In the genomic region with DNA sequence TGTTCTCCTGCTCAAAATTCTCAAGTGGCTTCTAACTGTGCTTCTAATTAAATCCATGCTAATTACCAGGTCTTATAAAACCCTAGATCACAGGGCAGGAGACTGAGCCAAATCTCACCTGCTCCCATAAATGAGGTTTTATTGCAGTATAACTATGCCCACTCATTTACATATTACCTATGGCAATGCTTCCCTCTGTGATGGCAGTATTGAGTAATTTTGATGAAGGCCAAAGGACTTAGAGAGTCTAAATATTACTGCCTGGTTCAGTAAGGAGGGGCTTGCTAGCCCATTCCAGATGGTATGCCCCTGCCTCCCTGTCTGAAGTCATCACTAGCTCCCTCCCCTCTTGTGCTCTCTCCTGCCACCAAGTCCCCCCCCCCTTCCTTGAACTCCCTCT, we compare ENCODE assay signal across 24 mouse cellular contexts. TPM values are rescaled to one million over a fixed set of nuclear protein-coding genes. Genes with fewer than 3 reads are reported as not detected.
DNase-seq lines count a peak whose midpoint lies in the region; ATAC-seq and TF ChIP-seq lines count a peak whose summit lies in the region.
"Had no signal": no experiment of that assay in that cellular context is flagged by ENCODE, and none has a peak within 500 bp of the region (broad histone marks: within the 10 kb centered on the region; RNA-seq: fewer than 3 reads in every experiment).

No protein-coding gene starts in this region.

- no peak overlapping the region for H3K4me2 ChIP-seq in embryonic facial prominence, embryonic 15.5 days (replicated peaks)
- H3K4me2 ChIP-seq in hindbrain, embryonic 14.5 days (replicated peaks) = no peak overlapping the region
- H3K4me2 ChIP-seq in hindbrain, embryonic 11.5 days (replicated peaks; ENCODE audit: low read depth, low read length) = no peak overlapping the region
- H3K4me2 ChIP-seq in neural tube, embryonic 13.5 days = no peak overlapping the region
- H3K4me2 ChIP-seq in neural tube, embryonic 15.5 days = no peak overlapping the region
- no peak overlapping the region for H3K4me2 ChIP-seq in lung, postnatal 0 days (replicated peaks; ENCODE audit: low read depth, low read length)
- H3K4me2 ChIP-seq: forebrain, embryonic 13.5 days; heart, embryonic 13.5 days; intestine, embryonic 15.5 days had no signal

- 0 out of 2 replicates have a peak, but pooled peaks have one; percentile 7 for ATAC-seq in embryonic facial prominence, embryonic 15.5 days (ENCODE audit: insufficient number of reproducible peaks, low FRiP score, low TSS enrichment, low read depth)
- ATAC-seq in hindbrain, embryonic 14.5 days (ENCODE audit: low FRiP score) = peak; percentile 62; the same call in 1 of the 2 replicates
- ATAC-seq in hindbrain, embryonic 11.5 days (ENCODE audit: low FRiP score) = no peak
- ATAC-seq in neural tube, embryonic 13.5 days (ENCODE audit: low read depth) = peak; percentile 86
- ATAC-seq in neural tube, embryonic 15.5 days (ENCODE audit: low FRiP score) = peak; percentile 61; the same call in 1 of the 2 replicates
- ATAC-seq in lung, postnatal 0 days = no peak
- ATAC-seq: CD4-positive, CD25-positive, alpha-beta regulatory T cell, adult 4 months; forebrain, embryonic 13.5 days; intestine, embryonic 15.5 days had no signal

- no peaks in the 10 kb centered on the region for H3K36me3 ChIP-seq in embryonic facial prominence, embryonic 15.5 days
- no peaks in the 10 kb centered on the region for H3K36me3 ChIP-seq in embryonic facial prominence, embryonic 10.5 days (replicated peaks)
- no peaks in the 10 kb centered on the region for H3K36me3 ChIP-seq in hindbrain, embryonic 14.5 days (replicated peaks; ENCODE audit: control insufficient read depth, insufficient read depth)
- no peaks in the 10 kb centered on the region for H3K36me3 ChIP-seq in hindbrain, embryonic 11.5 days (ENCODE audit: control insufficient read depth, insufficient read depth, low read length)
- no peaks in the 10 kb centered on the region for H3K36me3 ChIP-seq in neural tube, embryonic 13.5 days
- no peaks in the 10 kb centered on the region for H3K36me3 ChIP-seq in neural tube, embryonic 15.5 days
- H3K36me3 ChIP-seq in lung, postnatal 0 days (ENCODE audit: insufficient read depth, low read length) = no peaks in the 10 kb centered on the region
- H3K36me3 ChIP-seq: G1E; heart, embryonic 13.5 days; intestine, embryonic 15.5 days had no signal

- DNase-seq in embryonic facial prominence, embryonic 10.5 days (ENCODE audit: low spot score) = no peak
- no peak for DNase-seq in hindbrain, embryonic 14.5 days (ENCODE audit: low spot score)
- DNase-seq in hindbrain, embryonic 11.5 days (ENCODE audit: low spot score) = no peak
- DNase-seq in neural tube, embryonic 10.5 days (ENCODE audit: extremely low spot score, low spot score) = no peak
- no peak for DNase-seq in lung, postnatal 0 days (ENCODE audit: low spot score)
- DNase-seq: adrenal gland, postnatal 10 days; B cell, adult 2 months; cerebellum, adult 18-20 months; cerebellum, adult 9-11 months; cerebellum, postnatal 36 days; gastrocnemius, adult 2 months; gastrocnemius, postnatal 25 days; heart, postnatal 36 days had no signal

- H3K27ac ChIP-seq in embryonic facial prominence, embryonic 15.5 days (replicated peaks) = no peak overlapping the region
- no peak overlapping the region for H3K27ac ChIP-seq in embryonic facial prominence, embryonic 10.5 days (replicated peaks)
- H3K27ac ChIP-seq in hindbrain, embryonic 14.5 days = no peak overlapping the region
- no peak overlapping the region for H3K27ac ChIP-seq in hindbrain, embryonic 11.5 days (ENCODE audit: low read depth, low read length)
- H3K27ac ChIP-seq in neural tube, embryonic 13.5 days (replicated peaks) = no peak overlapping the region
- H3K27ac ChIP-seq in neural tube, embryonic 15.5 days (replicated peaks) = no peak overlapping the region
- H3K27ac ChIP-seq in lung, postnatal 0 days (ENCODE audit: low read length) = no peak overlapping the region
- H3K27ac ChIP-seq: forebrain, embryonic 13.5 days; gastrocnemius, adult 2 months; heart, embryonic 13.5 days; intestine, embryonic 15.5 days had no signal

- H3K27me3 ChIP-seq in embryonic facial prominence, embryonic 15.5 days = no peaks in the 10 kb centered on the region
- H3K27me3 ChIP-seq in embryonic facial prominence, embryonic 10.5 days (replicated peaks; ENCODE audit: low read depth, poor library complexity, severe bottlenecking) = no peaks in the 10 kb centered on the region
- no peaks in the 10 kb centered on the region for H3K27me3 ChIP-seq in hindbrain, embryonic 14.5 days (ENCODE audit: control insufficient read depth, insufficient read depth, low read length)
- H3K27me3 ChIP-seq in hindbrain, embryonic 11.5 days (ENCODE audit: control insufficient read depth, insufficient read depth, low read length) = no peaks in the 10 kb centered on the region
- no peaks in the 10 kb centered on the region for H3K27me3 ChIP-seq in neural tube, embryonic 13.5 days
- no peaks in the 10 kb centered on the region for H3K27me3 ChIP-seq in neural tube, embryonic 15.5 days (replicated peaks)
- no peaks in the 10 kb centered on the region for H3K27me3 ChIP-seq in lung, postnatal 0 days (replicated peaks; ENCODE audit: insufficient read depth, low read length)
- H3K27me3 ChIP-seq: forebrain, embryonic 13.5 days; heart, embryonic 13.5 days; intestine, embryonic 15.5 days had no signal

- TF ChIP-seq EP300 in lung, postnatal 0 days (IDR thresholded peaks at IDR 0.05) = no peak

- no peak overlapping the region for H3K4me3 ChIP-seq in embryonic facial prominence, embryonic 15.5 days (replicated peaks)
- no peak overlapping the region for H3K4me3 ChIP-seq in embryonic facial prominence, embryonic 10.5 days
- H3K4me3 ChIP-seq in hindbrain, embryonic 14.5 days (replicated peaks; ENCODE audit: low read length) = no peak overlapping the region
- no peak overlapping the region for H3K4me3 ChIP-seq in hindbrain, embryonic 11.5 days (ENCODE audit: low read depth, low read length)
- H3K4me3 ChIP-seq in neural tube, embryonic 13.5 days = no peak overlapping the region
- no peak overlapping the region for H3K4me3 ChIP-seq in neural tube, embryonic 15.5 days (replicated peaks)
- H3K4me3 ChIP-seq in lung, postnatal 0 days (ENCODE audit: low read depth, low read length) = no peak overlapping the region
- H3K4me3 ChIP-seq: erythroblast, embryonic 14.5 days; forebrain, embryonic 13.5 days; gastrocnemius, adult 2 months; heart, embryonic 13.5 days; intestine, embryonic 15.5 days had no signal

- no peak for TF ChIP-seq CTCF in lung, postnatal 0 days (IDR thresholded peaks at IDR 0.05)

- no peak overlapping the region for H3K9ac ChIP-seq in embryonic facial prominence, embryonic 15.5 days
- no peak overlapping the region for H3K9ac ChIP-seq in hindbrain, embryonic 14.5 days
- no peak overlapping the region for H3K9ac ChIP-seq in hindbrain, embryonic 11.5 days (ENCODE audit: low read depth, low read length)
- H3K9ac ChIP-seq in neural tube, embryonic 13.5 days = no peak overlapping the region
- H3K9ac ChIP-seq in neural tube, embryonic 15.5 days (replicated peaks) = no peak overlapping the region
- H3K9ac ChIP-seq in lung, postnatal 0 days (replicated peaks; ENCODE audit: low read depth) = no peak overlapping the region
- H3K9ac ChIP-seq: forebrain, embryonic 13.5 days; heart, embryonic 13.5 days; intestine, embryonic 15.5 days had no signal

- no peaks in the 10 kb centered on the region for H3K9me3 ChIP-seq in embryonic facial prominence, embryonic 15.5 days (replicated peaks)
- H3K9me3 ChIP-seq in embryonic facial prominence, embryonic 10.5 days = no peaks in the 10 kb centered on the region
- no peaks in the 10 kb centered on the region for H3K9me3 ChIP-seq in hindbrain, embryonic 14.5 days (ENCODE audit: control insufficient read depth, low read length)
- H3K9me3 ChIP-seq in hindbrain, embryonic 11.5 days (ENCODE audit: control insufficient read depth, low read length) = no peaks in the 10 kb centered on the region
- H3K9me3 ChIP-seq in neural tube, embryonic 13.5 days = no peaks in the 10 kb centered on the region
- H3K9me3 ChIP-seq in neural tube, embryonic 15.5 days (replicated peaks) = no peaks in the 10 kb centered on the region
- no peaks in the 10 kb centered on the region for H3K9me3 ChIP-seq in lung, postnatal 0 days (ENCODE audit: low read length)
- H3K9me3 ChIP-seq: forebrain, embryonic 13.5 days; heart, embryonic 13.5 days; intestine, embryonic 15.5 days had no signal

- H3K4me1 ChIP-seq in embryonic facial prominence, embryonic 15.5 days = no peaks in the 10 kb centered on the region
- peaks cover 4% of the 10 kb centered on the region for H3K4me1 ChIP-seq in embryonic facial prominence, embryonic 10.5 days
- no peaks in the 10 kb centered on the region for H3K4me1 ChIP-seq in hindbrain, embryonic 14.5 days (replicated peaks; ENCODE audit: control insufficient read depth, insufficient read depth, low read length)
- H3K4me1 ChIP-seq in hindbrain, embryonic 11.5 days (replicated peaks; ENCODE audit: control insufficient read depth, insufficient read depth, low read length) = no peaks in the 10 kb centered on the region
- peaks cover 10% of the 10 kb centered on the region; the same call in 1 of the 2 replicates for H3K4me1 ChIP-seq in neural tube, embryonic 13.5 days (replicated peaks)
- 0 out of 2 replicates have a peak, but pooled peaks cover 7% of the 10 kb centered on the region for H3K4me1 ChIP-seq in neural tube, embryonic 15.5 days
- no peaks in the 10 kb centered on the region for H3K4me1 ChIP-seq in lung, postnatal 0 days (ENCODE audit: insufficient read depth, low read depth, low read length)
- H3K4me1 ChIP-seq: heart, embryonic 13.5 days; intestine, embryonic 15.5 days had no signal

RNA-seq across cellular contexts. Expression of gene Cyp24a1, which starts 38.9 kb away (rescaled TPM):
- 0.09 and 0.17 TPM in 2 replicates for polyA plus RNA-seq in embryonic facial prominence, embryonic 15.5 days (2015; fragmentation: Nextera tagmentation; extraction: Ambion mirVana)
- polyA plus RNA-seq in embryonic facial prominence, embryonic 10.5 days (2016; fragmentation: Nextera tagmentation; extraction: Ambion mirVana) = not detected in 2 replicates
- polyA plus RNA-seq in hindbrain, embryonic 14.5 days (2014; fragmentation: Nextera tagmentation; extraction: Ambion mirVana) = 0.05 TPM in 2 replicates
- 0.10 and 0.14 TPM in 2 replicates for polyA plus RNA-seq in hindbrain, embryonic 11.5 days (2014; fragmentation: Nextera tagmentation; extraction: Ambion mirVana)
- not detected in 2 replicates for polyA plus RNA-seq in neural tube, embryonic 13.5 days (2015; fragmentation: Nextera tagmentation; extraction: Ambion mirVana)
- polyA plus RNA-seq in neural tube, embryonic 15.5 days (2015; fragmentation: Nextera tagmentation; extraction: Ambion mirVana) = 0.12 TPM in 1 of 2 replicates, not detected in the other
- polyA plus RNA-seq in lung, postnatal 0 days (2015; fragmentation: Nextera tagmentation; extraction: Ambion mirVana) = not detected in 2 replicates
- polyA plus RNA-seq: CD4-positive, CD25-positive, alpha-beta regulatory T cell, adult 4 months; embryonic facial prominence, embryonic 14.5 days; erythroblast, embryonic 14.5 days; G1E; heart, embryonic 13.5 days; heart, postnatal 0 days; intestine, embryonic 15.5 days had no signal

RNA-seq across cellular contexts. Expression of gene Pfdn4, which starts 39.6 kb away (rescaled TPM):
- 71.4 and 72.6 TPM in 2 replicates for polyA plus RNA-seq in embryonic facial prominence, embryonic 15.5 days (2015; fragmentation: Nextera tagmentation; extraction: Ambion mirVana)
- 91.9 and 96.9 TPM in 2 replicates for polyA plus RNA-seq in embryonic facial prominence, embryonic 10.5 days (2016; fragmentation: Nextera tagmentation; extraction: Ambion mirVana)
- 148 and 156 TPM in 2 replicates for polyA plus RNA-seq in hindbrain, embryonic 14.5 days (2014; fragmentation: Nextera tagmentation; extraction: Ambion mirVana)
- 141 and 142 TPM in 2 replicates for polyA plus RNA-seq in hindbrain, embryonic 11.5 days (2014; fragmentation: Nextera tagmentation; extraction: Ambion mirVana)
- polyA plus RNA-seq in neural tube, embryonic 13.5 days (2015; fragmentation: Nextera tagmentation; extraction: Ambion mirVana) = 170 and 171 TPM in 2 replicates
- polyA plus RNA-seq in neural tube, embryonic 15.5 days (2015; fragmentation: Nextera tagmentation; extraction: Ambion mirVana) = 125 and 142 TPM in 2 replicates
- 50.4 and 60.0 TPM in 2 replicates for polyA plus RNA-seq in lung, postnatal 0 days (2015; fragmentation: Nextera tagmentation; extraction: Ambion mirVana)

Comparison
In these comparisons a context has a peak if more than half of its experiments do, and no peak if none do; other contexts are left out.
1. ATAC-seq: peak in embryonic facial prominence, embryonic 15.5 days (single experiment), hindbrain, embryonic 14.5 days (single experiment), neural tube, embryonic 13.5 days (single experiment) and neural tube, embryonic 15.5 days (single experiment); none in hindbrain, embryonic 11.5 days (single experiment) and lung, postnatal 0 days (single experiment).